Mouse (Mus musculus): ENCODE results near the gene L3mbtl4. TPM values are rescaled to one million over a fixed set of nuclear protein-coding genes. Genes with fewer than 3 reads are reported as not detected.

The L3mbtl4 gene
- polyA plus RNA-seq (2014; fragmentation: Nextera tagmentation; extraction: Ambion mirVana) = 1.1 and 1.2 TPM in 2 replicates

- Histone ChIP-seq H3K9ac (ENCODE audit: low read length) (peak within 1 kb of the TSS; percentile 31), H3K27ac (ENCODE audit: low read depth) (no peak within 1 kb of the TSS), H3K36me3 (ENCODE audit: control insufficient read depth, insufficient read depth, low read length) (no peaks in the 10 kb centered on the region), H3K4me3 (ENCODE audit: low read depth, low read length) (peak within 1 kb of the TSS; percentile 34), H3K9me3 (ENCODE audit: control insufficient read depth, low read length) (no peaks in the 10 kb centered on the region), H3K4me1 (replicated peaks; ENCODE audit: control insufficient read depth, insufficient read depth, low read length) (no peaks in the 10 kb centered on the region), H3K27me3 (replicated peaks; ENCODE audit: control insufficient read depth, insufficient read depth, low read length) (0 out of 2 replicates have a peak, but pooled peaks cover 5% of the 10 kb centered on the region), H3K4me2 (ENCODE audit: low read length) (peak within 1 kb of the TSS; percentile 75)
- DNase-seq (ENCODE audit: low spot score) (peak; percentile 70), ATAC-seq (replicated peaks; ENCODE audit: low FRiP score, low TSS enrichment, low read depth) (peak; percentile 69)
- WGBS = under 1% methylated on average over 23 of the region's 29 CpGs
Measured at GRCm38 (mm10) chr17:68273527-68273926, at the start of gene L3mbtl4. TSS of gene L3mbtl4 (plus strand) at chr17:68273797.

- Histone ChIP-seq H3K36me3 (ENCODE audit: control insufficient read depth, insufficient read depth, low read length) (no peaks in the 10 kb centered on the region), H3K9me3 (ENCODE audit: control insufficient read depth, low read length) (no peaks in the 10 kb centered on the region)
- no peak for DNase-seq (ENCODE audit: low spot score)
Measured at GRCm38 (mm10) chr17:68230484-68230883, 43.1 kb upstream of the L3mbtl4 start.

GRCm38 (mm10) chr17:68235380-68235779 is 38.2 kb upstream of the L3mbtl4 start:
- no peaks in the 10 kb centered on the region for H3K36me3 ChIP-seq (ENCODE audit: control insufficient read depth, insufficient read depth, low read length)
- peaks cover 4% of the 10 kb centered on the region; the same call in 1 of the 2 replicates for H3K4me1 ChIP-seq (replicated peaks; ENCODE audit: control insufficient read depth, insufficient read depth, low read length)
- no peak for DNase-seq (ENCODE audit: low spot score)
- H3K4me3 ChIP-seq (ENCODE audit: low read depth, low read length) = no peak overlapping the region
- no peak overlapping the region for H3K27ac ChIP-seq (ENCODE audit: low read depth)
- H3K4me2 ChIP-seq (ENCODE audit: low read length) = no peak overlapping the region
- no peak for ATAC-seq (replicated peaks; ENCODE audit: low FRiP score, low TSS enrichment, low read depth)
- WGBS = 78% methylated on average over 4 of the region's 4 CpGs
- H3K9ac ChIP-seq (ENCODE audit: low read length) = no peak overlapping the region
- no peaks in the 10 kb centered on the region for H3K27me3 ChIP-seq (replicated peaks; ENCODE audit: control insufficient read depth, insufficient read depth, low read length)
- H3K9me3 ChIP-seq (ENCODE audit: control insufficient read depth, low read length) = no peaks in the 10 kb centered on the region

More at GRCm38 (mm10) chr17:68230484-68230883, 43.1 kb upstream of the L3mbtl4 start:
- Histone ChIP-seq H3K4me3 (ENCODE audit: low read depth, low read length) (no peak overlapping the region), H3K4me2 (ENCODE audit: low read length) (no peak overlapping the region), H3K9ac (ENCODE audit: low read length) (no peak overlapping the region), H3K4me1 (replicated peaks; ENCODE audit: control insufficient read depth, insufficient read depth, low read length) (peaks cover 4% of the 10 kb centered on the region; the same call in 1 of the 2 replicates), H3K27ac (ENCODE audit: low read depth) (no peak overlapping the region), H3K27me3 (replicated peaks; ENCODE audit: control insufficient read depth, insufficient read depth, low read length) (no peaks in the 10 kb centered on the region)
- ATAC-seq (replicated peaks; ENCODE audit: low FRiP score, low TSS enrichment, low read depth) = no peak
- 64% methylated on average over 4 of the region's 4 CpGs for WGBS

GRCm38 (mm10) chr17:68236992-68237391 is 36.6 kb upstream of the L3mbtl4 start:
- no peak overlapping the region for H3K27ac ChIP-seq (ENCODE audit: low read depth)
- 88% methylated on average over 12 of the region's 12 CpGs for WGBS
- H3K36me3 ChIP-seq (ENCODE audit: control insufficient read depth, insufficient read depth, low read length) = no peaks in the 10 kb centered on the region
- no peak overlapping the region for H3K9ac ChIP-seq (ENCODE audit: low read length)
- H3K4me3 ChIP-seq (ENCODE audit: low read depth, low read length) = no peak overlapping the region
- H3K9me3 ChIP-seq (ENCODE audit: control insufficient read depth, low read length) = no peaks in the 10 kb centered on the region
- H3K4me2 ChIP-seq (ENCODE audit: low read length) = no peak overlapping the region
- H3K4me1 ChIP-seq (replicated peaks; ENCODE audit: control insufficient read depth, insufficient read depth, low read length) = no peaks in the 10 kb centered on the region
- ATAC-seq (replicated peaks; ENCODE audit: low FRiP score, low TSS enrichment, low read depth) (no peak), DNase-seq (ENCODE audit: low spot score) (no peak)
- H3K27me3 ChIP-seq (replicated peaks; ENCODE audit: control insufficient read depth, insufficient read depth, low read length) = no peaks in the 10 kb centered on the region

GRCm38 (mm10) chr17:68240171-68240570 is 33.4 kb upstream of the L3mbtl4 start:
- no peaks in the 10 kb centered on the region for H3K9me3 ChIP-seq (ENCODE audit: control insufficient read depth, low read length)
- no peak for ATAC-seq (replicated peaks; ENCODE audit: low FRiP score, low TSS enrichment, low read depth)
- no peak overlapping the region for H3K27ac ChIP-seq (ENCODE audit: low read depth)
- no peak overlapping the region for H3K9ac ChIP-seq (ENCODE audit: low read length)
- H3K4me3 ChIP-seq (ENCODE audit: low read depth, low read length) = no peak overlapping the region
- no peaks in the 10 kb centered on the region for H3K27me3 ChIP-seq (replicated peaks; ENCODE audit: control insufficient read depth, insufficient read depth, low read length)
- no peak overlapping the region for H3K4me2 ChIP-seq (ENCODE audit: low read length)
- no peak for DNase-seq (ENCODE audit: low spot score)
- H3K36me3 ChIP-seq (ENCODE audit: control insufficient read depth, insufficient read depth, low read length) = no peaks in the 10 kb centered on the region
- H3K4me1 ChIP-seq (replicated peaks; ENCODE audit: control insufficient read depth, insufficient read depth, low read length) = peaks cover 6% of the 10 kb centered on the region
- 83% methylated on average over 2 of the region's 2 CpGs for WGBS

- no peaks in the 10 kb centered on the region for H3K27me3 ChIP-seq (replicated peaks; ENCODE audit: control insufficient read depth, insufficient read depth, low read length)
- H3K4me2 ChIP-seq (ENCODE audit: low read length) = no peak overlapping the region
- 75% methylated on average over 7 of the region's 7 CpGs for WGBS
- no peak overlapping the region for H3K4me3 ChIP-seq (ENCODE audit: low read depth, low read length)
- no peaks in the 10 kb centered on the region for H3K4me1 ChIP-seq (replicated peaks; ENCODE audit: control insufficient read depth, insufficient read depth, low read length)
- H3K27ac ChIP-seq (ENCODE audit: low read depth) = no peak overlapping the region
- H3K9me3 ChIP-seq (ENCODE audit: control insufficient read depth, low read length) = peaks cover 4% of the 10 kb centered on the region; the same call in 1 of the 2 replicates
- H3K36me3 ChIP-seq (ENCODE audit: control insufficient read depth, insufficient read depth, low read length) = no peaks in the 10 kb centered on the region
- ATAC-seq (replicated peaks; ENCODE audit: low FRiP score, low TSS enrichment, low read depth) (no peak), DNase-seq (ENCODE audit: low spot score) (no peak)
- no peak overlapping the region for H3K9ac ChIP-seq (ENCODE audit: low read length)
Measured at GRCm38 (mm10) chr17:68264835-68265557, 8.6 kb upstream of the L3mbtl4 start.

GRCm38 (mm10) chr17:68273954-68274353 is 357 bp downstream of the L3mbtl4 start:
- Histone ChIP-seq H3K9me3 (ENCODE audit: control insufficient read depth, low read length) (no peaks in the 10 kb centered on the region), H3K4me3 (ENCODE audit: low read depth, low read length) (peak overlapping the region; percentile 34), H3K4me2 (ENCODE audit: low read length) (peak overlapping the region; percentile 75), H3K27me3 (replicated peaks; ENCODE audit: control insufficient read depth, insufficient read depth, low read length) (0 out of 2 replicates have a peak, but pooled peaks cover 5% of the 10 kb centered on the region), H3K9ac (ENCODE audit: low read length) (peak overlapping the region; percentile 31), H3K36me3 (ENCODE audit: control insufficient read depth, insufficient read depth, low read length) (no peaks in the 10 kb centered on the region), H3K27ac (ENCODE audit: low read depth) (no peak overlapping the region), H3K4me1 (replicated peaks; ENCODE audit: control insufficient read depth, insufficient read depth, low read length) (no peaks in the 10 kb centered on the region)
- ATAC-seq (replicated peaks; ENCODE audit: low FRiP score, low TSS enrichment, low read depth) = peak; percentile 44; the same call in 1 of the 2 replicates
- 14% methylated on average over 13 of the region's 14 CpGs for WGBS
- DNase-seq (ENCODE audit: low spot score) = no peak

GRCm38 (mm10) chr17:68275138-68275537 is 1.5 kb downstream of the L3mbtl4 start:
- no peak overlapping the region for H3K4me3 ChIP-seq (ENCODE audit: low read depth, low read length)
- 0 out of 2 replicates have a peak, but pooled peaks cover 5% of the 10 kb centered on the region for H3K27me3 ChIP-seq (replicated peaks; ENCODE audit: control insufficient read depth, insufficient read depth, low read length)
- H3K36me3 ChIP-seq (ENCODE audit: control insufficient read depth, insufficient read depth, low read length) = no peaks in the 10 kb centered on the region
- DNase-seq (ENCODE audit: low spot score) = no peak
- no peaks in the 10 kb centered on the region for H3K4me1 ChIP-seq (replicated peaks; ENCODE audit: control insufficient read depth, insufficient read depth, low read length)
- no peak overlapping the region for H3K9ac ChIP-seq (ENCODE audit: low read length)
- ATAC-seq (replicated peaks; ENCODE audit: low FRiP score, low TSS enrichment, low read depth) = no peak
- no peak overlapping the region for H3K4me2 ChIP-seq (ENCODE audit: low read length)
- H3K9me3 ChIP-seq (ENCODE audit: control insufficient read depth, low read length) = no peaks in the 10 kb centered on the region
- no peak overlapping the region for H3K27ac ChIP-seq (ENCODE audit: low read depth)
- 82% methylated on average over 2 of the region's 2 CpGs for WGBS

- no peak overlapping the region for H3K27ac ChIP-seq (ENCODE audit: low read depth)
- H3K4me1 ChIP-seq (replicated peaks; ENCODE audit: control insufficient read depth, insufficient read depth, low read length) = no peaks in the 10 kb centered on the region
- H3K36me3 ChIP-seq (ENCODE audit: control insufficient read depth, insufficient read depth, low read length) = no peaks in the 10 kb centered on the region
- DNase-seq (ENCODE audit: low spot score) (no peak), ATAC-seq (replicated peaks; ENCODE audit: low FRiP score, low TSS enrichment, low read depth) (peak; percentile 60; the same call in 1 of the 2 replicates)
- H3K27me3 ChIP-seq (replicated peaks; ENCODE audit: control insufficient read depth, insufficient read depth, low read length) = no peaks in the 10 kb centered on the region
- H3K9me3 ChIP-seq (ENCODE audit: control insufficient read depth, low read length) = no peaks in the 10 kb centered on the region
- no peak overlapping the region for H3K9ac ChIP-seq (ENCODE audit: low read length)
- no peak overlapping the region for H3K4me2 ChIP-seq (ENCODE audit: low read length)
- WGBS = 75% methylated on average over 2 of the region's 2 CpGs
- H3K4me3 ChIP-seq (ENCODE audit: low read depth, low read length) = no peak overlapping the region
Measured at GRCm38 (mm10) chr17:68280915-68281314, 7.3 kb downstream of the L3mbtl4 start.
